Mouse (Mus musculus) forebrain, embryonic 14.5 days (tissue): ENCODE measurements at regions not wholly inside any gene's neighbourhood (a gene's known extent, or its start where the extent isn't known, plus 50 kb on each side); places are given as distances from the start of the nearest gene placed in this dataset.

ENCODE experiments used
- ATAC-seq: fragments of 200-750 bp; cut with Nextera tagmentation; 2 replicates; pipeline ENCODE4 v1.8.0; 2017; ENCODE audit warnings: mild to moderate bottlenecking, moderate library complexity
- DNase-seq: peaks from one replicate; pipeline ENCODE4 v3.0.0-alpha.2; 2015; ENCODE audit warnings: low spot score
- H3K27ac ChIP-seq: fragments of 300-500 bp; sonication (generic); 2 replicates; pipeline ENCODE4 v1.5.1; 2014; ENCODE audit warnings: low read depth, mild to moderate bottlenecking, control low read depth, low read length, moderate library complexity
- H3K27me3 ChIP-seq: fragments of 300-500 bp; sonication (generic); replicated peaks from 2 replicates; pipeline ENCODE4 v1.6.1; 2014; ENCODE audit warnings: low read length, control low read depth, mixed read lengths; ENCODE audit not compliant: control insufficient read depth, insufficient read depth
- H3K36me3 ChIP-seq: fragments of 300-500 bp; sonication (generic); 2 replicates; pipeline ENCODE4 v1.6.1; 2014; ENCODE audit warnings: low read length, control low read depth; ENCODE audit not compliant: control insufficient read depth, insufficient read depth
- H3K4me1 ChIP-seq: fragments of 300-500 bp; sonication (generic); 2 replicates; pipeline ENCODE4 v1.6.1; 2014; ENCODE audit warnings: antibody characterized with exemption, low read length, control low read depth; ENCODE audit not compliant: control insufficient read depth, insufficient read depth
- H3K4me2 ChIP-seq: fragments of 300-500 bp; sonication (generic); 2 replicates; pipeline ENCODE4 v1.6.1; 2014; ENCODE audit warnings: mild to moderate bottlenecking, control low read depth, low read length
- H3K4me3 ChIP-seq: fragments of 300-500 bp; sonication (generic); 2 replicates; pipeline ENCODE4 v1.5.1; 2014; ENCODE audit warnings: low read depth, low read length, control low read depth
- H3K9ac ChIP-seq: fragments of 300-500 bp; sonication (generic); 2 replicates; pipeline ENCODE4 v1.6.1; 2014; ENCODE audit warnings: mild to moderate bottlenecking, low read length, control low read depth, moderate library complexity
- H3K9me3 ChIP-seq: fragments of 300-500 bp; sonication (generic); replicated peaks from 2 replicates; pipeline ENCODE4 v1.6.1; 2016; ENCODE audit warnings: low read length, control low read depth, mixed read lengths; ENCODE audit not compliant: control insufficient read depth
- WGBS: fragments of 180-500 bp; shearing (Covaris S2); extraction: QIAGEN DNeasy Blood & Tissue Kit; methylation state at CpG from one replicate; pipeline ENCODE4 v1.1.7; 2014; 5-methylcytosine and 5-hydroxymethylcytosine counted together

- no peak overlapping the region for H3K4me3 ChIP-seq
Measured at GRCm38 (mm10) chr15:59737247-59737646, 279.2 kb downstream of the 4933412E24Rik start.

DNA sequence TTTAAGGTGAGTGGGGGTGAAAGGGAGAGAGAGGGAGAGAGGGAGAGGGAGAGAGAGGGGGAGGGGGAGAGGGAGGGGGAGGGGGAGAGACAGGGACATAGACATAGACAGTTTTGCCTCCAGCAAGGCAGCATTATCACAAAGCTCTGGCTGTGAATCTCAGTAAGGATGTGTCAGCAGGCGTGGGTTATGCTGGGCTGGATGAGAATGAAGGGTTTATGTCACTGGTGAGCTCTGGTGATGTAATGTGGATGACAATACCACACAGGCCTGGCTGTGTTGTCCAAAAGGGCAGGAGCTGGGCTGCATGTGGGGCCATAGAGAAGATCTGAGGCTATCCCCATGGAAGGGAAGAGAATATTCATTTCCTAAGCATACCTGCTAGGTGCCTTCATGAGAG is 282.0 kb downstream of the 4933412E24Rik start:
- Histone ChIP-seq H3K27ac (no peak overlapping the region), H3K4me2 (no peak overlapping the region), H3K4me3 (no peak overlapping the region), H3K27me3 (no peaks in the 10 kb centered on the region), H3K4me1 (no peaks in the 10 kb centered on the region), H3K9me3 (no peaks in the 10 kb centered on the region), H3K36me3 (no peaks in the 10 kb centered on the region), H3K9ac (no peak overlapping the region)
- DNase-seq (no peak), ATAC-seq (no peak)
- WGBS = 70% methylated on average over 1 of the region's 1 CpGs

More at GRCm38 (mm10) chr15:59737247-59737646, 279.2 kb downstream of the 4933412E24Rik start:
- Histone ChIP-seq H3K9ac (no peak overlapping the region), H3K36me3 (no peaks in the 10 kb centered on the region), H3K27ac (no peak overlapping the region), H3K27me3 (no peaks in the 10 kb centered on the region), H3K4me1 (no peaks in the 10 kb centered on the region), H3K4me2 (no peak overlapping the region), H3K9me3 (no peaks in the 10 kb centered on the region)
- DNase-seq = no peak
- ATAC-seq = no peak
- whole genome bisulfite sequencing = 96% methylated on average over 4 of the region's 4 CpGs

- ATAC-seq = no peak
- WGBS = 93% methylated on average over 3 of the region's 3 CpGs
- no peak for DNase-seq
Measured at GRCm38 (mm10) chr15:59733932-59734331, 282.5 kb downstream of the 4933412E24Rik start.

GRCm38 (mm10) chr15:59733031-59733810 is 283.2 kb downstream of the 4933412E24Rik start:
- ATAC-seq (no peak), DNase-seq (no peak)
- Histone ChIP-seq H3K9ac (no peak overlapping the region), H3K4me1 (no peaks in the 10 kb centered on the region), H3K27me3 (no peaks in the 10 kb centered on the region), H3K4me2 (no peak overlapping the region), H3K27ac (no peak overlapping the region), H3K9me3 (no peaks in the 10 kb centered on the region), H3K4me3 (no peak overlapping the region), H3K36me3 (no peaks in the 10 kb centered on the region)
- 81% methylated on average over 12 of the region's 12 CpGs for WGBS

More at GRCm38 (mm10) chr15:59733932-59734331, 282.5 kb downstream of the 4933412E24Rik start:
- Histone ChIP-seq H3K4me1 (no peaks in the 10 kb centered on the region), H3K9me3 (no peaks in the 10 kb centered on the region), H3K36me3 (no peaks in the 10 kb centered on the region), H3K27ac (no peak overlapping the region), H3K27me3 (no peaks in the 10 kb centered on the region), H3K4me3 (no peak overlapping the region), H3K4me2 (no peak overlapping the region), H3K9ac (no peak overlapping the region)

GRCm38 (mm10) chr15:59731129-59731528 is 285.3 kb downstream of the 4933412E24Rik start:
- ATAC-seq (no peak), DNase-seq (no peak)
- H3K27me3 ChIP-seq = no peaks in the 10 kb centered on the region
- WGBS = 82% methylated on average over 8 of the region's 8 CpGs
- H3K27ac ChIP-seq = no peak overlapping the region
- no peak overlapping the region for H3K9ac ChIP-seq
- no peaks in the 10 kb centered on the region for H3K4me1 ChIP-seq
- H3K4me3 ChIP-seq = no peak overlapping the region
- no peaks in the 10 kb centered on the region for H3K9me3 ChIP-seq
- no peak overlapping the region for H3K4me2 ChIP-seq
- H3K36me3 ChIP-seq = no peaks in the 10 kb centered on the region

DNA sequence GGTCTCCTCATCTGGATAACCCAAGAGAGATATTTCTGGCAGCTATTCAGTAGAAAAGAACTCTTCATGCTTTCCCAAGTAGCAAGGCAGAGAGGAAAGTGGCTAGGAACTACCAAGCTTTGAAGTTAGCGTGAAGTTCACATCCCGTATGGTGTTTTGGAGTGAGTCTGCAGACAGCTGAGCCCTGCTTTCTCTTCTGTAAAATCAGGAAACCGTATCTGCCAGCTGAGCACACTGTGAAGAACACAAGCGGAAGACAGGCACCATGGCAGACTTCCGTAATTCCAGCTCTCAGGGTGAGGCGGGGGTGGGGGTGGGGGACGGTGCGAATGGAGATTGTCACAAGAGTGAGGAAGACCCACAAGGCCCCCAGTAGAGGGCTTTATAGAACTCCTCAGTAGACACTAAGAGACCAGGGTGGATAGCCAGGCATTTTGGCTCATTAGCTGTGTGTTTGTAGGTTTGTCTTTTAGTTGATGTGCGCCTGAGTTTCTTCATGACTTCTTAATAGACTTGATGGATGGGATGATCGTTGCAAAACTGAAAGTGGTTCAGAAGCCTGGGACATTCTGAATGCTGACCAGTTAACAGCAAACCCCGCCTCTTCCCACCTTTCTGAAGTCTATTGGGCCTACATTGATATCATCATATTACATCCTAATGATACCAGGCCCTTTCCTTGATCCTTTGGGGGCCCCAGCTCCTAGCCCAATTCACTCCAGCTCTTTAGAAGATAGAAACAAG is 287.4 kb downstream of the 4933412E24Rik start:
- Histone ChIP-seq H3K36me3 (no peaks in the 10 kb centered on the region), H3K9me3 (no peaks in the 10 kb centered on the region), H3K4me2 (no peak overlapping the region), H3K9ac (no peak overlapping the region), H3K4me1 (no peaks in the 10 kb centered on the region), H3K27me3 (no peaks in the 10 kb centered on the region), H3K27ac (no peak overlapping the region), H3K4me3 (no peak overlapping the region)
- ATAC-seq (no peak), DNase-seq (no peak)
- WGBS = 90% methylated on average over 11 of the region's 11 CpGs

GRCm38 (mm10) chr15:59728131-59728601 is 288.2 kb downstream of the 4933412E24Rik start:
- H3K4me3 ChIP-seq = no peak overlapping the region
- ATAC-seq (no peak), DNase-seq (no peak)
- no peaks in the 10 kb centered on the region for H3K27me3 ChIP-seq
- no peaks in the 10 kb centered on the region for H3K4me1 ChIP-seq
- H3K9ac ChIP-seq = no peak overlapping the region
- no peaks in the 10 kb centered on the region for H3K36me3 ChIP-seq
- no peak overlapping the region for H3K4me2 ChIP-seq
- no peak overlapping the region for H3K27ac ChIP-seq
- H3K9me3 ChIP-seq = no peaks in the 10 kb centered on the region
- 87% methylated on average over 8 of the region's 8 CpGs for WGBS

GRCm38 (mm10) chr15:59725881-59726280 is 290.5 kb downstream of the 4933412E24Rik start:
- 91% methylated on average over 4 of the region's 4 CpGs for WGBS
- H3K9ac ChIP-seq = no peak overlapping the region

More at GRCm38 (mm10) chr15:59725881-59726280, 290.5 kb downstream of the 4933412E24Rik start:
- DNase-seq (no peak), ATAC-seq (no peak)
- Histone ChIP-seq H3K4me1 (no peaks in the 10 kb centered on the region), H3K4me2 (no peak overlapping the region), H3K9me3 (no peaks in the 10 kb centered on the region), H3K4me3 (no peak overlapping the region), H3K36me3 (no peaks in the 10 kb centered on the region), H3K27me3 (no peaks in the 10 kb centered on the region), H3K27ac (no peak overlapping the region)
